In the genomic region with DNA sequence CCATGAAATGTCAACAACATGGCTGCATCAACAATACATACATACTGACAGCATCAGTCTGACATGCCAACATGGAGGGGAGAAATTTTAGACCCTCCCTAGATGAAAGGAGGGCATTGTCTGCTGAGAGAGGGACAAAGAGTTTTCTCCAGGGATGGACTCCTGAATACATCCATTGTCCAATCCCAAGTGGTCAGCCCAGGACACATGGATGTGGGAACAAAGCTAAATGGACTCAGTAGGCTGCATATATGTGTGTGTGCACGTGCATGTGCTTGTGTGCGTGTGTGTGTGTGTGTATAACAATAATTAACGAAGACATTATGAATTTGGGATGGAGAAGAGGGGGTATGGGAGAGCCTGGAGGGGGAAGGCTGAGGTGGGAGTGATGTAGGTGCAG, we compare ENCODE assay signal across 17 mouse cellular contexts. TPM values are rescaled to one million over a fixed set of nuclear protein-coding genes. Genes with fewer than 3 reads are reported as not detected.
"Had no signal": no experiment of that assay in that cellular context is flagged by ENCODE, and none has a peak within 500 bp of the region (broad histone marks: within the 10 kb centered on the region; RNA-seq: fewer than 3 reads in every experiment).

No protein-coding gene starts in this region.

- DNase-seq: kidney, adult 11 months; kidney, adult 9 months; kidney, postnatal 10 days; kidney, postnatal 4 days; lung, embryonic 14.5 days; lung, postnatal 10 days; lung, postnatal 4 days; midbrain, embryonic 14.5 days; right cerebral cortex, postnatal 25 days; thymus, adult 18-20 months; thymus, postnatal 25 days had no signal

- H3K4me1 ChIP-seq: limb, embryonic 10.5 days; liver, embryonic 15.5 days; midbrain, embryonic 10.5 days; neural tube, embryonic 15.5 days had no signal

- H3K27me3 ChIP-seq: liver, embryonic 15.5 days; neural tube, embryonic 15.5 days had no signal

- H3K4me3 ChIP-seq: limb, embryonic 10.5 days; liver, embryonic 15.5 days; midbrain, embryonic 10.5 days; myocyte; neural tube, embryonic 15.5 days had no signal

- H3K27ac ChIP-seq: limb, embryonic 10.5 days; liver, embryonic 15.5 days; midbrain, embryonic 10.5 days; neural tube, embryonic 15.5 days had no signal

RNA-seq across cellular contexts. Expression of a gene that starts 9.7 kb away (rescaled TPM):
- total RNA-seq: megakaryocyte, adult 5-6 weeks had no signal
